Mouse (Mus musculus) spleen, adult 2 months (tissue): ENCODE data around the gene Pde5a.

Experiments
- CTCF ChIP-seq: fragments of 200-500 bp; IDR thresholded peaks from 2 replicates; pipeline ENCODE4 v1.5.1; 2011; ENCODE audit warnings: mild to moderate bottlenecking, inconsistent platforms; ENCODE audit not compliant: insufficient read depth, insufficient read length, insufficient replicate concordance; ENCODE audit errors: extremely low read depth
- POLR2A ChIP-seq: fragments of 200-500 bp; IDR thresholded peaks from 2 replicates; pipeline ENCODE4 v1.6.1; 2011; ENCODE audit warnings: low read depth, low read length, inconsistent platforms

- TF ChIP-seq CTCF (no peak), POLR2A (no peak)
These were observed 23.5 kb upstream of the Pde5a start for GRCm38 (mm10) chr3:122705246-122705645.
